Comparison of ENCODE assay signal across 20 mouse cellular contexts in the genomic region with DNA sequence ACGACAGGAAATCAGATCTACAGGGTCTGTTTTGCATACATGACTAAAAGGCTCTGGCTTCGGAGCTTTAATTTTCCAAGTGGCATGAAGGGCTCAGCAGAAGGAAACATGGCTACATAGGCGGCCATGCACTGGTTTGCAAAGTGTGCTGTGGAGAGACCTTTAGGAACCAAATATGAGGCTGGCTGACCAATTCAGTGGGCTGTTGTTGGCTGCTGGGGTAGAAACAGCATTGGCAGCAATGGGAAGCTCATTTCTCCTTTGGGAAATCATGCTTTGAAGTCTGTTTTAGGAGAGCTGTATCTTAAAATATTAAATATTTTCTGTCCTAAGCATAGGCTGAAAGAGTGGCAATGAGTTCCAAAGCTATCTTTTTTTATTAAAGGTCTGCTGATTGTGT.
DNase-seq lines count a peak whose midpoint lies in the region; ATAC-seq and TF ChIP-seq lines count a peak whose summit lies in the region.
"Had no signal": no experiment of that assay in that cellular context is flagged by ENCODE, and none has a peak within 500 bp of the region (broad histone marks: within the 10 kb centered on the region; RNA-seq: fewer than 3 reads in every experiment).

No protein-coding gene starts in this region.

- H3K9me3 ChIP-seq in hindbrain, embryonic 15.5 days = no peaks in the 10 kb centered on the region
- H3K9me3 ChIP-seq in hindbrain, embryonic 12.5 days (replicated peaks) = no peaks in the 10 kb centered on the region
- H3K9me3 ChIP-seq in midbrain, postnatal 0 days (ENCODE audit: low read length) = no peaks in the 10 kb centered on the region
- no peaks in the 10 kb centered on the region for H3K9me3 ChIP-seq in midbrain, embryonic 14.5 days (ENCODE audit: control insufficient read depth, low read length)
- H3K9me3 ChIP-seq: embryonic facial prominence, embryonic 12.5 days; embryonic facial prominence, embryonic 15.5 days; heart, embryonic 13.5 days; intestine, embryonic 15.5 days had no signal

- no peaks in the 10 kb centered on the region for H3K36me3 ChIP-seq in hindbrain, embryonic 15.5 days
- H3K36me3 ChIP-seq in hindbrain, embryonic 12.5 days = no peaks in the 10 kb centered on the region
- no peaks in the 10 kb centered on the region for H3K36me3 ChIP-seq in midbrain, postnatal 0 days (ENCODE audit: insufficient read depth, low read length)
- no peaks in the 10 kb centered on the region for H3K36me3 ChIP-seq in midbrain, embryonic 14.5 days (ENCODE audit: control insufficient read depth, insufficient read depth, low read length)
- H3K36me3 ChIP-seq: embryonic facial prominence, embryonic 12.5 days; embryonic facial prominence, embryonic 15.5 days; G1E; heart, embryonic 13.5 days; intestine, embryonic 15.5 days had no signal

- peak; percentile 16 for DNase-seq in cerebellum, adult 9-10 months
- DNase-seq in cerebellum, postnatal 36 days = no peak
- DNase-seq in midbrain, postnatal 0 days (ENCODE audit: low spot score) = no peak
- no peak for DNase-seq in midbrain, embryonic 14.5 days
- DNase-seq: adrenal gland, adult 8-10 months; B cell, adult 2 months; cerebellum, adult 18-20 months; forebrain, postnatal 0 days; kidney, adult 11 months had no signal

- H3K27me3 ChIP-seq in hindbrain, embryonic 15.5 days = no peaks in the 10 kb centered on the region
- no peaks in the 10 kb centered on the region for H3K27me3 ChIP-seq in hindbrain, embryonic 12.5 days
- no peaks in the 10 kb centered on the region for H3K27me3 ChIP-seq in midbrain, postnatal 0 days (ENCODE audit: insufficient read depth, low read length)
- H3K27me3 ChIP-seq in midbrain, embryonic 14.5 days (ENCODE audit: control insufficient read depth, insufficient read depth, low read length) = no peaks in the 10 kb centered on the region
- H3K27me3 ChIP-seq: CH12.LX; embryonic facial prominence, embryonic 12.5 days; embryonic facial prominence, embryonic 15.5 days; heart, embryonic 13.5 days; intestine, embryonic 15.5 days had no signal

- whole genome bisulfite sequencing in hindbrain, embryonic 15.5 days = 81% methylated on average over 3 of the region's 3 CpGs
- 77% methylated on average over 3 of the region's 3 CpGs for WGBS in hindbrain, embryonic 12.5 days
- WGBS in midbrain, postnatal 0 days = 74% methylated on average over 3 of the region's 3 CpGs
- 89% methylated on average over 3 of the region's 3 CpGs for WGBS in midbrain, embryonic 14.5 days

- no peak for ATAC-seq in hindbrain, embryonic 15.5 days (ENCODE audit: low FRiP score, low read depth)
- ATAC-seq in hindbrain, embryonic 12.5 days (ENCODE audit: low FRiP score) = no peak
- ATAC-seq in midbrain, postnatal 0 days (ENCODE audit: low FRiP score) = no peak
- no peak for ATAC-seq in midbrain, embryonic 14.5 days (ENCODE audit: low FRiP score, low TSS enrichment)
- ATAC-seq: forebrain, embryonic 14.5 days; forebrain, postnatal 0 days; hindbrain, embryonic 16.5 days; intestine, embryonic 15.5 days had no signal

- no peak overlapping the region for H3K4me3 ChIP-seq in hindbrain, embryonic 15.5 days
- H3K4me3 ChIP-seq in hindbrain, embryonic 12.5 days = no peak overlapping the region
- H3K4me3 ChIP-seq in midbrain, postnatal 0 days (ENCODE audit: low read depth, low read length) = no peak overlapping the region
- no peak overlapping the region for H3K4me3 ChIP-seq in midbrain, embryonic 14.5 days (replicated peaks; ENCODE audit: low read depth, low read length)
- H3K4me3 ChIP-seq: embryonic facial prominence, embryonic 12.5 days; embryonic facial prominence, embryonic 15.5 days; gastrocnemius, adult 2 months; heart, embryonic 13.5 days; intestine, embryonic 15.5 days had no signal

- TF ChIP-seq CTCF in midbrain, postnatal 0 days (IDR thresholded peaks at IDR 0.05) = no peak

- H3K27ac ChIP-seq in hindbrain, embryonic 15.5 days (replicated peaks) = peak overlapping the region; percentile 27; the same call in 1 of the 2 replicates
- H3K27ac ChIP-seq in hindbrain, embryonic 12.5 days = no peak overlapping the region
- peak overlapping the region; percentile 0; the same call in 1 of the 2 replicates for H3K27ac ChIP-seq in midbrain, postnatal 0 days (ENCODE audit: low read depth, low read length)
- no peak overlapping the region for H3K27ac ChIP-seq in midbrain, embryonic 14.5 days (replicated peaks; ENCODE audit: low read depth, low read length)
- H3K27ac ChIP-seq: embryonic facial prominence, embryonic 12.5 days; embryonic facial prominence, embryonic 15.5 days; gastrocnemius, adult 2 months; heart, embryonic 13.5 days; intestine, embryonic 15.5 days had no signal

- H3K4me1 ChIP-seq in hindbrain, embryonic 15.5 days (replicated peaks) = peaks cover 11% of the 10 kb centered on the region; the same call in 1 of the 2 replicates
- H3K4me1 ChIP-seq in hindbrain, embryonic 12.5 days = 0 out of 2 replicates have a peak, but pooled peaks cover 3% of the 10 kb centered on the region
- peaks cover 5% of the 10 kb centered on the region for H3K4me1 ChIP-seq in midbrain, postnatal 0 days (ENCODE audit: insufficient read depth, low read length)
- peaks cover 16% of the 10 kb centered on the region for H3K4me1 ChIP-seq in midbrain, embryonic 14.5 days (ENCODE audit: control insufficient read depth, insufficient read depth, low read length)
- H3K4me1 ChIP-seq: heart, embryonic 13.5 days had no signal

- H3K9ac ChIP-seq in hindbrain, embryonic 15.5 days = no peak overlapping the region
- no peak overlapping the region for H3K9ac ChIP-seq in hindbrain, embryonic 12.5 days
- H3K9ac ChIP-seq in midbrain, postnatal 0 days (replicated peaks; ENCODE audit: low read length, poor library complexity, severe bottlenecking) = no peak overlapping the region
- no peak overlapping the region for H3K9ac ChIP-seq in midbrain, embryonic 14.5 days (replicated peaks; ENCODE audit: low read length)
- H3K9ac ChIP-seq: embryonic facial prominence, embryonic 12.5 days; embryonic facial prominence, embryonic 15.5 days; forebrain, postnatal 0 days; heart, embryonic 13.5 days; intestine, embryonic 15.5 days had no signal

- no peak overlapping the region for H3K4me2 ChIP-seq in hindbrain, embryonic 15.5 days
- H3K4me2 ChIP-seq in hindbrain, embryonic 12.5 days (replicated peaks) = no peak overlapping the region
- H3K4me2 ChIP-seq in midbrain, postnatal 0 days (ENCODE audit: low read depth, low read length, poor library complexity, severe bottlenecking) = no peak overlapping the region
- H3K4me2 ChIP-seq in midbrain, embryonic 14.5 days (ENCODE audit: low read length) = no peak overlapping the region
- H3K4me2 ChIP-seq: embryonic facial prominence, embryonic 12.5 days; embryonic facial prominence, embryonic 15.5 days; heart, embryonic 13.5 days; intestine, embryonic 15.5 days had no signal

Comparison
In these comparisons a context has a peak if more than half of its experiments do, and no peak if none do; other contexts are left out.
1. H3K27ac ChIP-seq: peak in hindbrain, embryonic 15.5 days (single experiment) and midbrain, postnatal 0 days (single experiment); none in hindbrain, embryonic 12.5 days (single experiment) and midbrain, embryonic 14.5 days (single experiment).